Mouse (Mus musculus): ENCODE measurements around the gene Smyd5.

The Smyd5 gene

GRCm38 (mm10) chr6:85491606-85492005, 59.8 kb downstream of the Smyd5 start:
- DNase-seq (ENCODE audit: low spot score), result no peak
